Mouse (Mus musculus) gastrocnemius, adult 2 months (tissue): ENCODE results near the gene Mfsd6. TPM values are rescaled to one million over a fixed set of nuclear protein-coding genes. Genes with fewer than 3 reads are reported as not detected.

Source experiments
- DNase-seq: peaks from one replicate; pipeline ENCODE4 v3.0.0; 2022
- H3K27ac ChIP-seq: fragments of 200-600 bp; 2 replicates; pipeline ENCODE4 v1.8.1; 2022; ENCODE audit warnings: mild to moderate bottlenecking
- H3K4me3 ChIP-seq: fragments of 200-600 bp; 2 replicates; pipeline ENCODE4 v1.8.1; 2022; ENCODE audit warnings: mild to moderate bottlenecking, moderate library complexity
- CTCF ChIP-seq: fragments of 200-600 bp; IDR thresholded peaks from 2 replicates; pipeline ENCODE4 v1.8.1; 2022; ENCODE audit warnings: antibody characterized with exemption, mild to moderate bottlenecking, moderate library complexity
- intact Hi-C: fragments of 180-260 bp; cut with DNase I; formaldehyde crosslinking; loops from one replicate; pipeline ENCODE4 v1.15.1; 2025
- total RNA-seq, 2 experiments: library from RNA; stranded (reverse); gene quantifications; 2 replicates each; pipeline ENCODE4 v1.2.3; 2021

The Mfsd6 gene
- total RNA-seq, 2 experiments from 2014 or later: 5.9 to 7.3 TPM

GRCm38 (mm10) chr1:52620442-52620841 lies 106.8 kb downstream of the Mfsd6 start:
- TF ChIP-seq CTCF: no peak
- intact Hi-C loops: no loop called here
- DNase-seq: no peak

GRCm38 (mm10) chr1:52618217-52618616 lies 109.0 kb downstream of the Mfsd6 start:
- Histone ChIP-seq H3K27ac (no peak overlapping the region), H3K4me3 (no peak overlapping the region)
- intact Hi-C loops: no loop called here
- no peak for DNase-seq
- no peak for TF ChIP-seq CTCF

More at GRCm38 (mm10) chr1:52620442-52620841, 106.8 kb downstream of the Mfsd6 start:
- Histone ChIP-seq H3K27ac (no peak overlapping the region), H3K4me3 (no peak overlapping the region)

GRCm38 (mm10) chr1:52608486-52608885 lies 118.8 kb downstream of the Mfsd6 start:
- Histone ChIP-seq H3K27ac (no peak overlapping the region), H3K4me3 (no peak overlapping the region)
- TF ChIP-seq CTCF: no peak
- no peak for DNase-seq
- intact Hi-C loops: no loop called here

- intact Hi-C loops: no loop called here
- H3K4me3 ChIP-seq: no peak overlapping the region
- no peak overlapping the region for H3K27ac ChIP-seq
- no peak for TF ChIP-seq CTCF
- DNase-seq: no peak
Measured at GRCm38 (mm10) chr1:52607700-52608099, 119.6 kb downstream of the Mfsd6 start.

Other genes with a start within 250 kb of the Mfsd6 start
- gene Nab1, start 226.8 kb downstream of the Mfsd6 start, total RNA-seq: 10 to 100 TPM in 1 of 2 experiments, 1 to 10 TPM in 1; 9.4 to 11.3 TPM
- gene Nemp2, start 96.8 kb downstream of the Mfsd6 start, total RNA-seq: under 1 TPM; 0.39 to 0.48 TPM
- 1 to 10 TPM; 6.4 to 6.8 TPM for gene Inpp1, start 90.2 kb upstream of the Mfsd6 start, total RNA-seq
- gene Hibch, start 117.5 kb upstream of the Mfsd6 start, total RNA-seq: 10 to 100 TPM; 32.1 to 44.4 TPM